Mouse (Mus musculus): ENCODE results near the gene Olfr1135. TPM values are rescaled to one million over a fixed set of nuclear protein-coding genes. Genes with fewer than 3 reads are reported as not detected.

The Olfr1135 gene
- total and polyA plus RNA-seq, 3 experiments = 0.05 TPM; not detected in 2

GRCm38 (mm10) chr2:87637435-87637834 lies 36.0 kb downstream of the Olfr1135 start, which contains the start of gene Olfr1132:
Gene Olfr1132 (minus strand): TSS chr2:87637535.
- Histone ChIP-seq H3K27me3 (ENCODE audit: insufficient read depth, low read length) (no peaks in the 10 kb centered on the region), H3K4me1 (ENCODE audit: insufficient read depth, low read depth, low read length) (no peaks in the 10 kb centered on the region), H3K4me3 (ENCODE audit: low read depth, low read length) (no peak within 1 kb of the TSS), H3K36me3 (replicated peaks) (no peaks in the 10 kb centered on the region), H3K9me3 (replicated peaks) (no peaks in the 10 kb centered on the region)
- ATAC-seq (ENCODE audit: extremely low read depth, insufficient number of reproducible peaks, low FRiP score, poor library complexity, severe bottlenecking) (no peak), DNase-seq (ENCODE audit: low spot score) (no peak)
- TF ChIP-seq GATA2 (IDR thresholded peaks at IDR 0.05; ENCODE audit: borderline replicate concordance, low read depth, low read length) (no peak), GATA1 (IDR thresholded peaks at IDR 0.05; ENCODE audit: borderline replicate concordance, low read length) (no peak), CTCF (IDR thresholded peaks at IDR 0.05; ENCODE audit: low read depth, low read length) (no peak), POLR2AphosphoS5 (IDR thresholded peaks at IDR 0.05; ENCODE audit: insufficient replicate concordance, low read depth, low read length) (no peak), TAL1 (conservative IDR thresholded peaks at IDR 0.05; ENCODE audit: low read depth, low read length) (no peak)

DNA sequence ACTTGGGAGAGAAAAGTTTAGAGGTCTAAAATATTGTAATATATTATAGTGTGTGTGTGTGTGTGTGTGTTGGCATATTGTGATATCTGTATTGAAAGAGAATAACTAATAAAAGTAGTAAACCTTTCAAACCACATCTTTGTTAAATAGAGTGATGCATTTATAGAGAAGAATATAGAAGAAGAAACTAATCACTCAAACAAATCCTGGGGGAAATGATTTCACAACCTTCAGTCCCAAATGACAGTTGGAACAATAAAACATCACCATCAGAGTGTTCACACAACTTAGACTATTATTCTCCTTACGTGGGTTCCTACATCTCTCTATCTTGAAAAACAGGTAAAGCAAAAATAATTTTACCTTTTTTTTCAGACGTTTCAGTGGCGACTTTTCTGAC lies 46.7 kb downstream of the Olfr1135 start, which contains the start of gene Olfr1131:
Gene Olfr1131, plus strand, starts transcription at position 301 of the 400 bp plus-strand sequence.
- peaks cover 5% of the 10 kb centered on the region for H3K9me3 ChIP-seq (replicated peaks)
- TF ChIP-seq TAL1 (conservative IDR thresholded peaks at IDR 0.05; ENCODE audit: low read depth, low read length) (no peak), GATA1 (IDR thresholded peaks at IDR 0.05; ENCODE audit: borderline replicate concordance, low read length) (no peak), GATA2 (IDR thresholded peaks at IDR 0.05; ENCODE audit: borderline replicate concordance, low read depth, low read length) (no peak), CTCF (IDR thresholded peaks at IDR 0.05; ENCODE audit: low read depth, low read length) (no peak), POLR2AphosphoS5 (IDR thresholded peaks at IDR 0.05; ENCODE audit: insufficient replicate concordance, low read depth, low read length) (no peak)
- no peak for DNase-seq (ENCODE audit: low spot score)
- H3K4me1 ChIP-seq (ENCODE audit: insufficient read depth, low read depth, low read length) = no peaks in the 10 kb centered on the region
- H3K27me3 ChIP-seq (ENCODE audit: insufficient read depth, low read length) = no peaks in the 10 kb centered on the region
- H3K36me3 ChIP-seq (replicated peaks) = no peaks in the 10 kb centered on the region
- no peak for ATAC-seq (ENCODE audit: extremely low read depth, insufficient number of reproducible peaks, low FRiP score, poor library complexity, severe bottlenecking)
- no peak within 1 kb of the TSS for H3K4me3 ChIP-seq (ENCODE audit: low read depth, low read length)

Other genes with a start within 250 kb of the Olfr1135 start
Only the 20 nearest of the 26 such genes appear.
- not detected in 2 replicates for gene Pramel7, start 176.6 kb downstream of the Olfr1135 start, total RNA-seq (2014; fragmentation: Nextera tagmentation)
- 0.12 TPM in 1 of 2 replicates, not detected in the other for gene Pramel7, start 176.6 kb downstream of the Olfr1135 start, total RNA-seq (2017)
- gene Pramel7, start 176.6 kb downstream of the Olfr1135 start, polyA plus RNA-seq (2012) = not detected in 2 replicates
- not detected in 2 replicates for gene Pramel6, start 167.1 kb downstream of the Olfr1135 start, total RNA-seq (2014; fragmentation: Nextera tagmentation)
- gene Pramel6, start 167.1 kb downstream of the Olfr1135 start, total RNA-seq (2017) = 0.44 TPM in 1 of 2 replicates, not detected in the other
- gene Pramel6, start 167.1 kb downstream of the Olfr1135 start, polyA plus RNA-seq (2012) = not detected in 2 replicates
- not detected in 2 replicates for gene Olfr153, start 141.9 kb downstream of the Olfr1135 start, total RNA-seq (2014; fragmentation: Nextera tagmentation)
- gene Olfr153, start 141.9 kb downstream of the Olfr1135 start, total RNA-seq (2017) = 0.11 TPM in 1 of 2 replicates, not detected in the other
- not detected in 2 replicates for gene Olfr153, start 141.9 kb downstream of the Olfr1135 start, polyA plus RNA-seq (2012)
- not detected in 2 replicates for gene Olfr1128, start 128.1 kb downstream of the Olfr1135 start, total RNA-seq (2014; fragmentation: Nextera tagmentation)
- not detected in 2 replicates for gene Olfr1128, start 128.1 kb downstream of the Olfr1135 start, total RNA-seq (2017)
- gene Olfr1128, start 128.1 kb downstream of the Olfr1135 start, polyA plus RNA-seq (2012) = not detected in 2 replicates
- not detected in 2 replicates for gene Olfr1129, start 99.8 kb downstream of the Olfr1135 start, total RNA-seq (2014; fragmentation: Nextera tagmentation)
- gene Olfr1129, start 99.8 kb downstream of the Olfr1135 start, total RNA-seq (2017) = 0.06 and 0.49 TPM in 2 replicates
- gene Olfr1129, start 99.8 kb downstream of the Olfr1135 start, polyA plus RNA-seq (2012) = not detected in 2 replicates
- gene Olfr1130, start 67.5 kb downstream of the Olfr1135 start, total RNA-seq (2014; fragmentation: Nextera tagmentation) = not detected in 2 replicates
- 0.11 and 0.12 TPM in 2 replicates for gene Olfr1130, start 67.5 kb downstream of the Olfr1135 start, total RNA-seq (2017)
- not detected in 2 replicates for gene Olfr1130, start 67.5 kb downstream of the Olfr1135 start, polyA plus RNA-seq (2012)
- gene Olfr1131, start 46.6 kb downstream of the Olfr1135 start, total RNA-seq (2014; fragmentation: Nextera tagmentation) = not detected in 2 replicates
- gene Olfr1131, start 46.6 kb downstream of the Olfr1135 start, total RNA-seq (2017) = 0.22 TPM in 1 of 2 replicates, not detected in the other
- not detected in 2 replicates for gene Olfr1131, start 46.6 kb downstream of the Olfr1135 start, polyA plus RNA-seq (2012)
- gene Olfr1132, start 36.1 kb downstream of the Olfr1135 start, total RNA-seq (2014; fragmentation: Nextera tagmentation) = not detected in 2 replicates
- 0.05 TPM in 1 of 2 replicates, not detected in the other for gene Olfr1132, start 36.1 kb downstream of the Olfr1135 start, total RNA-seq (2017)
- gene Olfr1132, start 36.1 kb downstream of the Olfr1135 start, polyA plus RNA-seq (2012) = not detected in 2 replicates
- not detected in 2 replicates for gene Olfr1133, start 26.3 kb downstream of the Olfr1135 start, total RNA-seq (2014; fragmentation: Nextera tagmentation)
- not detected in 2 replicates for gene Olfr1133, start 26.3 kb downstream of the Olfr1135 start, total RNA-seq (2017)
- not detected in 2 replicates for gene Olfr1133, start 26.3 kb downstream of the Olfr1135 start, polyA plus RNA-seq (2012)
- not detected in 2 replicates for gene Olfr1134, start 15.2 kb downstream of the Olfr1135 start, total RNA-seq (2014; fragmentation: Nextera tagmentation)
- gene Olfr1134, start 15.2 kb downstream of the Olfr1135 start, total RNA-seq (2017) = not detected in 2 replicates
- gene Olfr1134, start 15.2 kb downstream of the Olfr1135 start, polyA plus RNA-seq (2012) = not detected in 2 replicates
- gene Olfr1136, start 20.3 kb upstream of the Olfr1135 start, total RNA-seq (2014; fragmentation: Nextera tagmentation) = not detected in 2 replicates
- 0.17 TPM in 1 of 2 replicates, not detected in the other for gene Olfr1136, start 20.3 kb upstream of the Olfr1135 start, total RNA-seq (2017)
- gene Olfr1136, start 20.3 kb upstream of the Olfr1135 start, polyA plus RNA-seq (2012) = not detected in 2 replicates
- not detected in 2 replicates for gene Olfr1137, start 39.5 kb upstream of the Olfr1135 start, total RNA-seq (2014; fragmentation: Nextera tagmentation)
- 0.11 and 0.29 TPM in 2 replicates for gene Olfr1137, start 39.5 kb upstream of the Olfr1135 start, total RNA-seq (2017)
- gene Olfr1137, start 39.5 kb upstream of the Olfr1135 start, polyA plus RNA-seq (2012) = not detected in 2 replicates
- not detected in 2 replicates for gene Olfr1138, start 66.3 kb upstream of the Olfr1135 start, total RNA-seq (2014; fragmentation: Nextera tagmentation)
- gene Olfr1138, start 66.3 kb upstream of the Olfr1135 start, total RNA-seq (2017) = 0.33 TPM in 1 of 2 replicates, not detected in the other
- not detected in 2 replicates for gene Olfr1138, start 66.3 kb upstream of the Olfr1135 start, polyA plus RNA-seq (2012)
- gene Olfr1140, start 70.1 kb upstream of the Olfr1135 start, total RNA-seq (2014; fragmentation: Nextera tagmentation) = not detected in 2 replicates
- gene Olfr1140, start 70.1 kb upstream of the Olfr1135 start, total RNA-seq (2017) = 0.16 TPM in 1 of 2 replicates, not detected in the other
- not detected in 2 replicates for gene Olfr1140, start 70.1 kb upstream of the Olfr1135 start, polyA plus RNA-seq (2012)
- gene Olfr1141, start 80.3 kb upstream of the Olfr1135 start, total RNA-seq (2014; fragmentation: Nextera tagmentation) = not detected in 2 replicates
- gene Olfr1141, start 80.3 kb upstream of the Olfr1135 start, total RNA-seq (2017) = 0.17 TPM in 1 of 2 replicates, not detected in the other
- not detected in 2 replicates for gene Olfr1141, start 80.3 kb upstream of the Olfr1135 start, polyA plus RNA-seq (2012)
- gene Olfr152, start 105.8 kb upstream of the Olfr1135 start, total RNA-seq (2014; fragmentation: Nextera tagmentation) = not detected in 2 replicates
- 0.16 TPM in 1 of 2 replicates, not detected in the other for gene Olfr152, start 105.8 kb upstream of the Olfr1135 start, total RNA-seq (2017)
- not detected in 2 replicates for gene Olfr152, start 105.8 kb upstream of the Olfr1135 start, polyA plus RNA-seq (2012)
- not detected in 2 replicates for gene Olfr1143, start 126.9 kb upstream of the Olfr1135 start, total RNA-seq (2014; fragmentation: Nextera tagmentation)
- 0.05 and 0.29 TPM in 2 replicates for gene Olfr1143, start 126.9 kb upstream of the Olfr1135 start, total RNA-seq (2017)
- gene Olfr1143, start 126.9 kb upstream of the Olfr1135 start, polyA plus RNA-seq (2012) = not detected in 2 replicates
- gene Olfr1145, start 136.2 kb upstream of the Olfr1135 start, total RNA-seq (2014; fragmentation: Nextera tagmentation) = not detected in 2 replicates
- gene Olfr1145, start 136.2 kb upstream of the Olfr1135 start, total RNA-seq (2017) = not detected in 2 replicates
- gene Olfr1145, start 136.2 kb upstream of the Olfr1135 start, polyA plus RNA-seq (2012) = not detected in 2 replicates
- gene Olfr1148, start 156.9 kb upstream of the Olfr1135 start, total RNA-seq (2014; fragmentation: Nextera tagmentation) = not detected in 2 replicates
- gene Olfr1148, start 156.9 kb upstream of the Olfr1135 start, total RNA-seq (2017) = 0.11 TPM in 1 of 2 replicates, not detected in the other
- gene Olfr1148, start 156.9 kb upstream of the Olfr1135 start, polyA plus RNA-seq (2012) = not detected in 2 replicates
- not detected in 2 replicates for gene Olfr1150-ps1, start 170.3 kb upstream of the Olfr1135 start, total RNA-seq (2014; fragmentation: Nextera tagmentation)
- 0.06 TPM in 1 of 2 replicates, not detected in the other for gene Olfr1150-ps1, start 170.3 kb upstream of the Olfr1135 start, total RNA-seq (2017)
- not detected in 2 replicates for gene Olfr1150-ps1, start 170.3 kb upstream of the Olfr1135 start, polyA plus RNA-seq (2012)